Mouse (Mus musculus) bone marrow macrophage, adult 2 months (primary cell): ENCODE data around the gene Nectin3. TPM values are rescaled to one million over a fixed set of nuclear protein-coding genes. Genes with fewer than 3 reads are reported as not detected.

ENCODE experiments used
- H3K27ac ChIP-seq: 2 replicates; pipeline ENCODE4 v1.5.1; 2012; ENCODE audit warnings: low read depth, low read length; ENCODE audit not compliant: insufficient read depth
- H3K4me1 ChIP-seq: 2 replicates; pipeline ENCODE4 v1.6.1; 2012; ENCODE audit warnings: low read length; ENCODE audit not compliant: control insufficient read depth, insufficient read depth
- H3K4me3 ChIP-seq: 2 replicates; pipeline ENCODE4 v1.5.1; 2012; ENCODE audit warnings: mild to moderate bottlenecking, low read length, moderate library complexity; ENCODE audit not compliant: insufficient read depth
- CTCF ChIP-seq: IDR thresholded peaks from 2 replicates; pipeline ENCODE4 v1.5.1; 2012; ENCODE audit warnings: low read depth, mild to moderate bottlenecking, low read length, moderate library complexity
- POLR2A ChIP-seq: IDR thresholded peaks from 2 replicates; pipeline ENCODE4 v1.6.1; 2012; ENCODE audit warnings: mild to moderate bottlenecking, low read depth, low read length, borderline replicate concordance
- polyA plus RNA-seq: library from polyadenylated mRNA; stranded (reverse); fragments of >200 nt; gene quantifications from 2 replicates; pipeline ENCODE4 v1.2.4, GENCODE M21; 2012; ENCODE audit not compliant: missing spikeins, insufficient read depth, insufficient read length

Nectin3 gene
- 0.24 and 1.0 TPM in 2 replicates for polyA plus RNA-seq

GRCm38 (mm10) chr16:46498421-46498789, at the start of gene Nectin3:
Gene Nectin3, minus strand, starts transcription at chr16:46498525.
- no peak within 1 kb of the TSS for H3K27ac ChIP-seq
- TF ChIP-seq CTCF: no peak
- TF ChIP-seq POLR2A: no peak
- no peaks in the 10 kb centered on the region for H3K4me1 ChIP-seq
- H3K4me3 ChIP-seq: peak within 1 kb of the TSS; percentile 51

- H3K4me3 ChIP-seq: no peak overlapping the region
- no peak for TF ChIP-seq CTCF
- no peak for TF ChIP-seq POLR2A
- no peak overlapping the region for H3K27ac ChIP-seq
- no peaks in the 10 kb centered on the region for H3K4me1 ChIP-seq
Observed at GRCm38 (mm10) chr16:46538092-46538491, 39.8 kb upstream of the Nectin3 start.

- Histone ChIP-seq H3K4me3 (no peak overlapping the region), H3K27ac (no peak overlapping the region), H3K4me1 (no peaks in the 10 kb centered on the region)
- TF ChIP-seq CTCF: no peak
- no peak for TF ChIP-seq POLR2A
Observed at GRCm38 (mm10) chr16:46532465-46533254, 34.3 kb upstream of the Nectin3 start.

- Histone ChIP-seq H3K27ac (no peak overlapping the region), H3K4me1 (no peaks in the 10 kb centered on the region), H3K4me3 (no peak overlapping the region)
- TF ChIP-seq POLR2A (no peak), CTCF (no peak)
Observed at GRCm38 (mm10) chr16:46531023-46531422, 32.7 kb upstream of the Nectin3 start.

- Histone ChIP-seq H3K4me3 (no peak overlapping the region), H3K4me1 (no peaks in the 10 kb centered on the region), H3K27ac (no peak overlapping the region)
- no peak for TF ChIP-seq POLR2A
- no peak for TF ChIP-seq CTCF
Observed at GRCm38 (mm10) chr16:46520885-46521417, 22.6 kb upstream of the Nectin3 start.

- Histone ChIP-seq H3K4me1 (no peaks in the 10 kb centered on the region), H3K4me3 (no peak overlapping the region), H3K27ac (no peak overlapping the region)
- TF ChIP-seq CTCF: no peak
- no peak for TF ChIP-seq POLR2A
Observed at GRCm38 (mm10) chr16:46519606-46520005, 21.3 kb upstream of the Nectin3 start.

GRCm38 (mm10) chr16:46507944-46508333, 9.6 kb upstream of the Nectin3 start:
- Histone ChIP-seq H3K4me1 (no peaks in the 10 kb centered on the region), H3K4me3 (no peak overlapping the region), H3K27ac (no peak overlapping the region)
- TF ChIP-seq POLR2A (no peak), CTCF (no peak)

- Histone ChIP-seq H3K4me1 (no peaks in the 10 kb centered on the region), H3K27ac (no peak overlapping the region), H3K4me3 (no peak overlapping the region)
- TF ChIP-seq CTCF (no peak), POLR2A (no peak)
Observed at GRCm38 (mm10) chr16:46507260-46507943, 9.1 kb upstream of the Nectin3 start.

GRCm38 (mm10) chr16:46504006-46504405, 5.7 kb upstream of the Nectin3 start:
- TF ChIP-seq POLR2A: no peak
- no peak for TF ChIP-seq CTCF
- Histone ChIP-seq H3K27ac (no peak overlapping the region), H3K4me3 (no peak overlapping the region), H3K4me1 (no peaks in the 10 kb centered on the region)

- TF ChIP-seq POLR2A: no peak
- Histone ChIP-seq H3K4me1 (no peaks in the 10 kb centered on the region), H3K27ac (no peak overlapping the region), H3K4me3 (no peak overlapping the region)
Observed at GRCm38 (mm10) chr16:46502311-46502710, 4.0 kb upstream of the Nectin3 start.

GRCm38 (mm10) chr16:46500759-46501158, 2.4 kb upstream of the Nectin3 start:
- H3K4me1 ChIP-seq: no peaks in the 10 kb centered on the region
- TF ChIP-seq POLR2A (no peak), CTCF (no peak)

More at GRCm38 (mm10) chr16:46500759-46501158, 2.4 kb upstream of the Nectin3 start:
- Histone ChIP-seq H3K27ac (no peak overlapping the region), H3K4me3 (no peak overlapping the region)
